19 mouse cellular contexts compared by ENCODE assay signal in the genomic region with DNA sequence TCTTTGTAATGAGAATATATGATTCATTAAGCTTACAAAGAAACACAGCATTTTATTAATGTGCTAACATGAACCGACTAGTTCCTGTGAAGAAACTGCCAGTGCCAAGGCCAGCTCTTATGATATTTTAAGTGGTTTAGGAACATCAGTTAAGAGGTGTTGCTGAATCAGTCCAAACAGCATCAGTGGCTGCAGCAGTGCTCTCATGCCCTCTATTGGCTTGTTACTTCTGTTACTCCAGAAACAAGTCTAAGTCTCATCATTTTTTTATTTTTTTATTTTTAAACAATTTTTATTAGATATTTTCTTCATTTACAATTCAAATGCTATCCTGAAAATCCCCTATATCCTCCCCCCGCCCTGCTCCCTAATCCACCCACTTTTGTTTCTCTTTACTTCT.
DNase-seq lines count a peak whose midpoint lies in the region; ATAC-seq and TF ChIP-seq lines count a peak whose summit lies in the region.
"Had no signal": no experiment of that assay in that cellular context is flagged by ENCODE, and none has a peak within 500 bp of the region (broad histone marks: within the 10 kb centered on the region; RNA-seq: fewer than 3 reads in every experiment).

No protein-coding gene starts in this region.

- H3K27me3 ChIP-seq in intestine, postnatal 0 days (replicated peaks; ENCODE audit: control insufficient read depth, insufficient read depth, low read length), result no peaks in the 10 kb centered on the region
- no peaks in the 10 kb centered on the region for H3K27me3 ChIP-seq in intestine, embryonic 15.5 days (replicated peaks)
- H3K27me3 ChIP-seq: CH12.LX; heart, embryonic 13.5 days had no signal

- H3K36me3 ChIP-seq in intestine, postnatal 0 days (ENCODE audit: control insufficient read depth, insufficient read depth), result no peaks in the 10 kb centered on the region
- no peaks in the 10 kb centered on the region for H3K36me3 ChIP-seq in intestine, embryonic 15.5 days
- H3K36me3 ChIP-seq: heart, embryonic 13.5 days had no signal

- no peak for ATAC-seq in intestine, postnatal 0 days
- ATAC-seq in intestine, embryonic 15.5 days, result no peak
- ATAC-seq: forebrain, embryonic 16.5 days; hindbrain, embryonic 16.5 days; lung, postnatal 0 days had no signal

- no peak overlapping the region for H3K9ac ChIP-seq in intestine, postnatal 0 days (ENCODE audit: low read depth, low read length)
- H3K9ac ChIP-seq in intestine, embryonic 15.5 days, result no peak overlapping the region
- H3K9ac ChIP-seq: heart, embryonic 13.5 days; liver, embryonic 14.5 days had no signal

- no peak overlapping the region for H3K4me3 ChIP-seq in intestine, postnatal 0 days (ENCODE audit: low read depth, low read length)
- no peak overlapping the region for H3K4me3 ChIP-seq in intestine, embryonic 15.5 days (replicated peaks)
- H3K4me3 ChIP-seq: heart, embryonic 13.5 days had no signal

- TF ChIP-seq CTCF in intestine, postnatal 0 days (IDR thresholded peaks at IDR 0.05; ENCODE audit: low read depth), result peak; percentile 29
- TF ChIP-seq CTCF in brain, embryonic 14.5 days (IDR thresholded peaks at IDR 0.05; ENCODE audit: borderline replicate concordance, extremely low read depth, insufficient read depth, insufficient read length), result no peak

- TF ChIP-seq POLR2A in brain, embryonic 14.5 days (IDR thresholded peaks at IDR 0.05; ENCODE audit: borderline replicate concordance, extremely low read depth, insufficient read depth, insufficient read length, poor library complexity, severe bottlenecking), result no peak

- H3K9me3 ChIP-seq in intestine, postnatal 0 days (ENCODE audit: control insufficient read depth), result no peaks in the 10 kb centered on the region
- no peaks in the 10 kb centered on the region for H3K9me3 ChIP-seq in intestine, embryonic 15.5 days
- H3K9me3 ChIP-seq: heart, embryonic 13.5 days had no signal

- no peaks in the 10 kb centered on the region for H3K4me1 ChIP-seq in intestine, postnatal 0 days (replicated peaks; ENCODE audit: control insufficient read depth, insufficient read depth, low read length)
- H3K4me1 ChIP-seq in intestine, embryonic 15.5 days (replicated peaks), result no peaks in the 10 kb centered on the region
- H3K4me1 ChIP-seq: heart, embryonic 13.5 days had no signal

- no peak overlapping the region for H3K4me2 ChIP-seq in intestine, postnatal 0 days (replicated peaks; ENCODE audit: low read depth)
- no peak overlapping the region for H3K4me2 ChIP-seq in intestine, embryonic 15.5 days (replicated peaks)
- H3K4me2 ChIP-seq: heart, embryonic 13.5 days had no signal

- no peak overlapping the region for H3K27ac ChIP-seq in intestine, postnatal 0 days (ENCODE audit: low read depth, low read length)
- H3K27ac ChIP-seq in intestine, embryonic 15.5 days, result no peak overlapping the region
- H3K27ac ChIP-seq: heart, embryonic 13.5 days; liver, embryonic 14.5 days had no signal

- 76% methylated on average over 2 of the region's 2 CpGs for WGBS in intestine, postnatal 0 days
- 79% methylated on average over 2 of the region's 2 CpGs for WGBS in intestine, embryonic 15.5 days

- intact Hi-C loops in left cerebral cortex, postnatal 14 days (cut with DNase I), result no loop called here

- DNase-seq in cerebellum, postnatal 10 days, result peak; percentile 5 to 12
- DNase-seq in cerebellum, postnatal 36 days, result no peak
- DNase-seq in left cerebral cortex, postnatal 14 days (ENCODE audit: low spot score in 2 of 2), result peak; percentile 1 to 2
- no peak for DNase-seq in left cerebral cortex, adult 8-10 months (ENCODE audit: low spot score in 2 of 2)
- DNase-seq in brain, embryonic 14.5 days (ENCODE audit: low read depth), result peak; percentile 63
- DNase-seq in testis, postnatal 14 days (ENCODE audit: low spot score), result no peak
- DNase-seq: adrenal gland, adult 2 months; cerebellum, adult 11-12 months; heart, postnatal 36 days; kidney, adult 8-10 months; right cerebral cortex, adult 18-20 months had no signal

Comparison
In these comparisons a context has a peak if more than half of its experiments do, and no peak if none do; other contexts are left out.
1. DNase-seq: peak in cerebellum, postnatal 10 days (2 of 2), left cerebral cortex, postnatal 14 days (2 of 2) and brain, embryonic 14.5 days (single experiment); none in cerebellum, postnatal 36 days (0 of 2), left cerebral cortex, adult 8-10 months (0 of 2) and testis, postnatal 14 days (single experiment).